Mouse (Mus musculus) heart, postnatal 0 days (tissue): Measurements from ENCODE around the gene Tmem208.

ENCODE experiments used
- CTCF ChIP-seq: IDR thresholded peaks from 2 replicates; pipeline ENCODE4 v1.5.1; 2016; ENCODE audit warnings: antibody characterized with exemption, control low read depth, low read depth
- EP300 ChIP-seq: IDR thresholded peaks from 2 replicates; pipeline ENCODE4 v1.6.1; 2016; ENCODE audit warnings: antibody characterized with exemption, low read depth

DNA sequence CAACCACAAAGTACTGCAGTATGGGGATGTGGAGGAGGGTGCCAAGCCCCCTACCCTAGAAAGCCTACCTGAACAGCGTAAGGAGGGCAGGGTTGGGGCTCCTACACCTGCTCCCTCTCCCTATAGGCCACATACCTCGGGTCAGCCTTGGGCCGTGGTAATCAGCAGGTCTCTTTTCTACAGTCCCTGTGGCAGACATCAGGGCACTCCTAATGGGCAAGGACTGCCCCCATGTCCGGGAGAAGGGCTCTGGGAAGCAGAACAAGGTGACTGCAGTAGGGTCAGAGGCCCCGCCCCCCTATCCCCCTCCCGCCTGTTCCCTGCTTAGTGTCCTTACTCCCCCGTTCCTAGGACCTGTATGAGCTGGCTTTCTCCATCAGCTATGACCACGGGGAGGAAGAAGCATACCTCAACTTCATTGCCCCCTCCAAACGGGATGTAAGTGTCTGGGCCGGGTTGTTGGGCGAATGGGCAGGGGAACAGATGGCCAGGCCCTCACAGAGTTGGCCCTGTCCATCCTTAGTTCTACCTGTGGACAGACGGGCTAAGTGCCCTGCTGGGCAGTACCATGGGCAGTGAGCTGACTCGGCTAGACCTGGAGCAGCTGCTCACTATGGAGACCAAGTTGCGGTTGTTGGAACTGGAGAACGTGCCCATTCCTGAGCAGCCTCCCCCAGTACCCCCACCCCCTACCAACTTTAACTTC, 16.9 kb upstream of the Tmem208 start:
- no peak for TF ChIP-seq CTCF
- TF ChIP-seq EP300 = no peak
